Mouse (Mus musculus): Measurements from ENCODE around the gene Ube2v1. TPM values are rescaled to one million over a fixed set of nuclear protein-coding genes. Genes with fewer than 3 reads are reported as not detected.
A peak's percentile ranks its signal among the peaks of the same experiment; 100 is the strongest.
"Not testable (repeated sequence)": the region's sequence is repeated elsewhere in the genome, so short reads cannot be mapped to it uniquely, and the experiment has no call there.

Gene Ube2v1
- polyA plus RNA-seq, 1 experiment from 2014 or later = 180 TPM

DNA sequence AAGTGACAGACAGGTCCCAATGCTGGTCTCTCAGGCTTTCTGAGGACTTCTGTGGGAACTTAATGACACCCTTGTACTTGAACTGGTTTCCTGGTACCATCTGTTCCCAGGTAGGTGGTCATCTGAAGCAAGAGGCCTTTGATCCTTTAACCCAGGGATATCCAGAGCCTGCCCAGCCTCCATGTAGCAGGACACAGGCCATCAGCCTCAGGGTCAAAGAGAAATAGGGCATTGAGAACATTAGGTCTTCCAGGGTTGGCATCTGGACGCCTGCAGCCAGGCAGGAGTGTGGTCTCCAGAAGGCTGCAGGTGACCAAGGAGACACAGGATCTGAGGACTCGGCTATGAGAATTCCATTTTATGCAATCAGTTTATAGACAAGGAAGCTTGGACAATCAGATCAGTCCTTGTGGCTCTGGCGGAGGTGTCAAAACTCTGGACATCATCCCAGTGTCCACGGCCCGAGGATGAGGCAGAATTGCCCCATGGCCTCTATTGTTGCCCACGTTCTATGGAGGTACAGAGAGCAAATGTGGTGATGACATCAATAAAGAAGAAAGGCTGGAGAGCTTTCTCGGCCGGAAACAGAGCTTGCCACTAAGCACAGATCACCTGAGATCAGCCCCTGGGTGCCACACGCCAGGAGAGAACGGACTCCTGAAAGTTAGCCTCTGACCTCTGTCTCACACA, 23.2 kb upstream of the Ube2v1 start:
- ChIA-PET POLR2A (no interaction called here), CTCF (interaction anchor here (1.8 kb wide), 1 partner anchor 14 kb away, joined by 4 read pairs; no protein-coding TSS in a partner anchor)
- no peaks in the 10 kb centered on the region for H3K27me3 ChIP-seq
- no peak for TF ChIP-seq CTCF (IDR thresholded peaks at IDR 0.05)
- in situ Hi-C loops (cut with MboI; ENCODE audit: low pct_unique_long_range_greater_than_20kb) = no loop called here
- ATAC-seq (no peak), DNase-seq (ENCODE audit: low read depth, low spot score) (no peak)

DNA sequence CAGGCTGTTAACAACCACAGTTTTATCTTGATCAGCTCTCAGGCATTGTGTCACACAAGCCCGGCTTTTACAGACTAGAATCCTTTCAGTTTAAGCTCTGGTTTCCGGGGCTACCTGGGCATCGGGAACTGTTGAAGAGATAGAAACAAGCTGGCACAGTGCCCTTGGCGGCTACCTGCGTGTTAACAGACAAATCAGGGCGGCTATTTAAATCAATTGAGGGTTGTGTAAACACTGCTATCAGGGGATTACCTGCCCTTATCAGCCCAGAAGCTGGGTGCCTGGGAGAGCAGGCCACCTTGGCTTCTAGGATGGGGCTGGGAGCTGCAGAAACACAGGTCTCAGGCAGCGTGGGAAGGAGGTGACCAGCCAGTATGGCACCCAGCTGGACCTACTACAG, 20.8 kb upstream of the Ube2v1 start:
- no peak for ATAC-seq
- in situ Hi-C loops (cut with MboI; ENCODE audit: low pct_unique_long_range_greater_than_20kb) = no loop called here
- CTCF ChIA-PET = no interaction called here
- H3K27me3 ChIP-seq = no peaks in the 10 kb centered on the region
- POLR2A ChIA-PET = no interaction called here
- TF ChIP-seq CTCF (IDR thresholded peaks at IDR 0.05) = no peak
- no peak for DNase-seq (ENCODE audit: low read depth, low spot score)

- ChIA-PET CTCF (no interaction called here), POLR2A (no interaction called here)
- no peak for TF ChIP-seq CTCF (IDR thresholded peaks at IDR 0.05)
- DNase-seq (ENCODE audit: low read depth, low spot score) (no peak), ATAC-seq (no peak)
- no peaks in the 10 kb centered on the region for H3K27me3 ChIP-seq
- in situ Hi-C loops (cut with MboI; ENCODE audit: low pct_unique_long_range_greater_than_20kb) = no loop called here
These were observed 19.7 kb upstream of the Ube2v1 start for GRCm38 (mm10) chr2:167651622-167652021.

DNA sequence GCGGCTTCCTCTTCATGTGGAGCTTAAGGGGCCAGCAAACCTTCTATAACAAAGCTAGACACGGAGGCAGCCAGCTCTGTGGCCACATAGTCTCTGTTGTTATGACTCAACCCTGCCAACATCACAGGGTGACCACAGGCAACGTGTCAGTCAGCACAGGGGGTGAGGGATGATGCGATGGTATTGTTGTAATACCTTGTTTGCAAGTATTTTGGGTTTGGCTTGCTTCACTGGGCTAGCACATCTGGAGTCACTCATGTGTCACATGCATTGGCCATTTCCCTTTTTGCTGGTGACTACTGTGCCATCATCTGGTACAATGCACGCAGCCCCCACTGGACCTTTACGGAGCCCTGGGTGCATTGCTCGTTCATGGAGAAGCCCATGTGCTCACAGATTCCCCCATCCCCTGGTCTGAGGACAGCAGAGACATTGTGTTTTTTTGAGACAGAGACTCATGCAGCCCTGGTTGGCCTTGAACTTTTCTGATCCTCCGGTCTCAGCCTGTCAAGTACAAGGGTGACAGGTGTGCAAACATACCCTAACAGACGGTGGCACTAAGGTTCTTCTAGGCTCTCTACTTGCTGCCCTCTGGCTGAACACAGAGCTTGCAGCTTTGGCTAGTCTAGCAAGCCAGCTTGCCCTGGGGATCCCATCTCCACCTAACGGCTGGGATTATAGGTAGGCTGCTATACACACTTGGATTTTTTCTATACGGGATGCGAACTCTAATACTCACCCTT, 17.6 kb upstream of the Ube2v1 start:
- H3K27me3 ChIP-seq = no peaks in the 10 kb centered on the region
- TF ChIP-seq CTCF (IDR thresholded peaks at IDR 0.05) = no peak
- ChIA-PET CTCF (no interaction called here), POLR2A (no interaction called here)
- DNase-seq (ENCODE audit: low read depth, low spot score) (no peak), ATAC-seq (peak; percentile 24)
- in situ Hi-C loops (cut with MboI; ENCODE audit: low pct_unique_long_range_greater_than_20kb) = no loop called here

GRCm38 (mm10) chr2:167646411-167646810, 14.5 kb upstream of the Ube2v1 start:
- no peak for TF ChIP-seq CTCF (IDR thresholded peaks at IDR 0.05)
- no peak for DNase-seq (ENCODE audit: low read depth, low spot score)
- no peak for ATAC-seq
- CTCF ChIA-PET = no interaction called here
- in situ Hi-C loops (cut with MboI; ENCODE audit: low pct_unique_long_range_greater_than_20kb) = no loop called here
- no peaks in the 10 kb centered on the region for H3K27me3 ChIP-seq
- POLR2A ChIA-PET = no interaction called here

DNA sequence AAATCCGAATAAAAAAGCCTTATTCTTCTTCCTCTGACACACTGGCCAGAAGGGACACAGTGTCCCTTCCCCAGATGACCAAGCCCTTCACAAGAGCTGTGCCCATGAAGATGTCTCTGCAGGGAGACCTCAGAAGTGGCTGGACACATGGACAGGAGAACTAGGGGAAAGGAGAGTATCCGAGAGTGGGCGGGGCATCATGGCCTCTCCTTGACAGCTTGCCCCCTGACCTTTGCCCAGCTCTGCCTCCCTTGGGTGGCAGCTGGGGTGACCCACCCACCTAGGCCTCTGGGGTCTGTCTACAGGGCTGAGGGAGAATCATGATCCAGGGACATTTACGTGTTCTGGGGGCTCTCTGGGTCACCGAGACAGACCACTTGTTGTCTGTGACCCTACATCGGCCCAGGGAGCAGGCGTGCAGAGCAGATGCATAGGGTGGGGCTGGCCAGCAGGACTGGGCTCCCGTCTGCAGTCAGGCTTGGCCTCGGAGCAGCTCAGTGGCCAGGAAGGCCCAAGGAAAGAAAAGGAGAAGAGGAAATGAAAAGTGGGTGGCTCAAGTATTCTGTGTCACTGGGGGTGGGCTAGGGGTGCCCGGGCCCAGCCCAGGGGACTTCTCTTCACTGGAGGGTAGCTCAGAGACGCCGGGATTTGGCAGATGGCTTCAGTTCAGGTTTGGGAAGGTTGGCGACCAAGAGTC, 11.6 kb upstream of the Ube2v1 start:
- H3K27me3 ChIP-seq; CTCF ChIA-PET; ATAC-seq; DNase-seq (ENCODE audit: low read depth, low spot score): not testable (repeated sequence)
- in situ Hi-C loops (cut with MboI; ENCODE audit: low pct_unique_long_range_greater_than_20kb) = loop anchor here (5.0 kb wide), 1 partner anchor 34 kb away; no protein-coding TSS in a partner anchor
- POLR2A ChIA-PET = interaction anchor here (0.6 kb wide), 1 partner anchor 22 kb away, joined by 3 read pairs; no protein-coding TSS in a partner anchor

GRCm38 (mm10) chr2:167642164-167642563, 10.3 kb upstream of the Ube2v1 start:
- DNase-seq (ENCODE audit: low read depth, low spot score) = no peak
- H3K27me3 ChIP-seq = no peaks in the 10 kb centered on the region
- TF ChIP-seq CTCF (IDR thresholded peaks at IDR 0.05) = no peak
- ChIA-PET POLR2A (no interaction called here), CTCF (interaction anchor here (1.4 kb wide), 1 partner anchor 13 kb away, joined by 4 read pairs; no protein-coding TSS in a partner anchor)
- in situ Hi-C loops (cut with MboI; ENCODE audit: low pct_unique_long_range_greater_than_20kb) = loop anchor here (5.0 kb wide), 1 partner anchor 35 kb away; no protein-coding TSS in a partner anchor
- ATAC-seq = no peak

- ATAC-seq (no peak), DNase-seq (ENCODE audit: low read depth, low spot score) (no peak)
- in situ Hi-C loops (cut with MboI; ENCODE audit: low pct_unique_long_range_greater_than_20kb) = loop anchor here (5.0 kb wide), 1 partner anchor 36 kb away; no protein-coding TSS in a partner anchor
- ChIA-PET POLR2A (no interaction called here), CTCF (interaction anchor here (0.6 to 1.5 kb wide), 3 partner anchors 14 to 40 kb away, joined by 3 to 4 read pairs (median 4); partner anchors contain the start of gene Gm20431)
- no peaks in the 10 kb centered on the region for H3K27me3 ChIP-seq
- TF ChIP-seq CTCF (IDR thresholded peaks at IDR 0.05) = no peak
These were observed 9.4 kb upstream of the Ube2v1 start for GRCm38 (mm10) chr2:167641337-167641736.

DNA sequence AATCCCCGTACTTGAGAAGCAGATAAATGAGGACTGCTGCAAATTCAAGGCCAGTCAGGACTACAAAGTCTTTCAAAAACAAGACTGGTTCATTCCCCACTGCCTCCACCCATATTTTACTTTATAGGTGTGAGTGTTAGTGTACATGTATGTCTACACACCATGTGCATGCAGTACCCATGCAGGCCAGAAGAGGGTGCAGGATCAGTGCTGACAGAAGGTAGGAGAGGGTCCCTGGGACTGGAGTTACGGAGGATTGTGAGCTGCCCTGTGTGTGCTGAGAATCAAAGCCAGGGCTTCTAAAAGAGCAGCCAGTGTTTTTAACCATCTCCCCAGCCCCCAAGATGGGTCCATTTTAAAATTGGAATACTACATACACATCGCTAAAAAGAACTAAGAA, 8.4 kb upstream of the Ube2v1 start:
- H3K27me3 ChIP-seq = no peaks in the 10 kb centered on the region
- TF ChIP-seq CTCF (IDR thresholded peaks at IDR 0.05) = no peak
- no peak for ATAC-seq
- POLR2A ChIA-PET = no interaction called here
- DNase-seq (ENCODE audit: low read depth, low spot score) = no peak
- CTCF ChIA-PET = interaction anchor here (1.5 kb wide), 1 partner anchor 41 kb away, joined by 4 read pairs; no protein-coding TSS in a partner anchor
- in situ Hi-C loops (cut with MboI; ENCODE audit: low pct_unique_long_range_greater_than_20kb) = loop anchor here (5.0 kb wide), 1 partner anchor 37 kb away; no protein-coding TSS in a partner anchor

DNA sequence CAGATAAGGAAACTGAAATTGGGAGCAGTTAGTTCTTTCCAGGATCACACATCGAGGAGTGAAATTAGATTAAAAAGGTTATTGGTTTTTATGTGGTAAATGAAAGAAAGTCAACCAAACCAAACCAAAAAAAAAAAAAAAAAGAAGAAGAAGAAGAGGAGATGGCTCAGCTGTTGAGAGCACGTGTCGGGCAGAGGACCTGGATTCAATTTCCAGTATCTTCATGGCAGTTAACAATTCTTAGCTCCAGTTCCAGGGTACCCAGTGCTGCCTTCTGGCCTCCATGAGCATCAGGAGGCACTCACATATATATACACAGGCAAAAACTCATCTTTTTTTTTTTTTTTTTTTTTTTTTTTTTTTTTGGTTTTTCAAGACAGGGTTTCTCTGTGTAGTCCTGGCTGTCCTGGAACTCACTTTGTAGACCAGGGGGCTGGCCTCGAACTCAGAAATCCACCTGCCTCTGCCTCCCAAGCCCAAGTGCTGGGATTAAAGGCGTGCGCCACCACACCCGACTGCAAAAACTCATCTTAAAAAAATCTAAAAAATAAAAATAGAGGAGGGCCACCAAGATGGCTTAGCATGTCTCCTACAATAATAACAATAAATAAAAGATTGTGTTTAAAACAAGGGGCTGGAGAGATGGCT, 3.1 kb upstream of the Ube2v1 start:
- no peak for DNase-seq (ENCODE audit: low read depth, low spot score)
- no peak for ATAC-seq
- no peak for TF ChIP-seq CTCF (IDR thresholded peaks at IDR 0.05)
- in situ Hi-C loops (cut with MboI; ENCODE audit: low pct_unique_long_range_greater_than_20kb) = no loop called here
- H3K27me3 ChIP-seq = no peaks in the 10 kb centered on the region
- CTCF ChIA-PET = no interaction called here
- POLR2A ChIA-PET = interaction anchor here (0.7 kb wide), 1 partner anchor 75 kb away, joined by 7 read pairs; no protein-coding TSS in a partner anchor
